Mouse (Mus musculus) retina, postnatal 7 days (tissue): Measurements from ENCODE around the gene Atp5c1.
A peak's percentile ranks its signal among the peaks of the same experiment; 100 is the strongest.

Experiments
- DNase-seq: peaks from one replicate; pipeline ENCODE4 v3.0.0-alpha.2; 2012; ENCODE audit warnings: low read depth, low spot score

The Atp5c1 gene

GRCm38 (mm10) chr2:10080310-10081010 is at the start of gene Atp5c1, which contains the start of gene Kin:
Gene Atp5c1 (minus strand): TSS chr2:10080510.
Gene Kin (plus strand): TSS chr2:10080593.
- peak; percentile 96 for DNase-seq

- no peak for DNase-seq
Measured at GRCm38 (mm10) chr2:10128571-10128970, 48.3 kb upstream of the Atp5c1 start.

GRCm38 (mm10) chr2:10127471-10127870 is 47.2 kb upstream of the Atp5c1 start:
- DNase-seq, result no peak

GRCm38 (mm10) chr2:10126122-10126521 is 45.8 kb upstream of the Atp5c1 start:
- DNase-seq, result no peak

- no peak for DNase-seq
Measured at GRCm38 (mm10) chr2:10121826-10122225, 41.5 kb upstream of the Atp5c1 start.

DNA sequence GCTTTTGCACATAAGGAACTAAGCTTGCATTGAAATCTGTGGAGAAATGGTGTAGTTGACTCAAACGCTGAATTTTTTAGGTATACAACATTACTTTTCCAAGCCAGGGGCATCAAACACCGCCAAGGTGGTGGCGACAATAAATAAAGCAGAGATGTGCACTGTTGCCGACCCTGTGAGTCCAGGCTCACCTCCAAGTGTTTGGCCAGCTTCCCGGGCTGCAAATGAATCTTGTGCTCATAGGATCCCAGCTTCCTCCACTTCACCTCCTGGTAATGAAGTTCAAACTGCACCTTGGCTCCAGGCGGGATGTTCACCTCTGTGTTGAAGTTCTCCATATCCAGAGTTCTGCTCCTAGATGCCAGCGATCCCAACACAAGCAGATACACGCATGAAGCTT is 39.0 kb upstream of the Atp5c1 start:
- no peak for DNase-seq

DNA sequence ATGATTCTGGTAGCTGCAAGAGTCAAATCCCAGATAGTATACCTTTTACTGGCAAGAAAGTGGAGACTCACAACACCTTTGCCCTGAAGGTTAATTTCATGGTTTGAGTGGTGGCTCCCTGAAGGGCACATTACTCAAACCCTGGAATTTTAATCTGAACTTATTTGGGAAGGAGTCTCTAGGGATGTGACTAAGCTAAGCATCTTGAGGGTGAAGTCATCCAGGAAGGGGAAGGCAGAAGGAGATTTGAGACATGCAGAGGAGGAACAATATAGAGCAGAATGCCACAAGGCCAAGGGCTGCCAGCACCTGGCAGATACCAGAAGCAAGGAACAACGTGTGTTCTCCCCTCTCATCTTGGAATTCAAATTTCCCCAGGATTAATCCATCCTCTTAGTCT is 38.4 kb upstream of the Atp5c1 start:
- no peak for DNase-seq

DNA sequence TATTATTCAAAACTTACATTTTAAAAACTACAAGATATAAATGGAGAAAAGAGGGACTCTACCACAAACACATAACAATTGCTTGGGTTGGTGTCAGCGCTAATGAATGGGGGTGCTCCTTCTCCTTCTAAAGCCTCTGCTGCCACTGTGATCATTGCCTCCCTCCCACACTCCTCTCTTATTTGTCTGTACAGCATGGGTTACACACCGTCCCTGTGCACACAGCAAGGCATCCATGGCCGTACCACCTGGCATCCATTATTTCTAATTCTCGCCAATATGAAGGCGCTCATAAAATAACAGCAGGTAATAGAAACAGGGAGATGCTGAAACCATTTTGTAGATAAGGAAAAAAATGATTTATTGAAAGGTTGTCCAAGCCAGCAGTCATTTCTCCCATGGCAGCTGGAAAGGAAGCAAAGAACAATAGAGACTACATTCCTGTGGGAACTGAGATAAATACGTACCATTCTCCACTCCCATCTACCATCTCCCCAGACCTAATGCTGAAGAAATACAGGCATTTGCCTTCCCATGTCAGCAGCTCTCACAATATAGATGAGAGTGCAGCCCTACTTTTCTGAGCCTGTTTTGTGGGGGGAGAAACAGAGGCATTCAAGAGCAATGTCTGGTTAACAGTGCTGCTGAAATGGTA is 28.4 kb upstream of the Atp5c1 start:
- DNase-seq, result no peak

DNA sequence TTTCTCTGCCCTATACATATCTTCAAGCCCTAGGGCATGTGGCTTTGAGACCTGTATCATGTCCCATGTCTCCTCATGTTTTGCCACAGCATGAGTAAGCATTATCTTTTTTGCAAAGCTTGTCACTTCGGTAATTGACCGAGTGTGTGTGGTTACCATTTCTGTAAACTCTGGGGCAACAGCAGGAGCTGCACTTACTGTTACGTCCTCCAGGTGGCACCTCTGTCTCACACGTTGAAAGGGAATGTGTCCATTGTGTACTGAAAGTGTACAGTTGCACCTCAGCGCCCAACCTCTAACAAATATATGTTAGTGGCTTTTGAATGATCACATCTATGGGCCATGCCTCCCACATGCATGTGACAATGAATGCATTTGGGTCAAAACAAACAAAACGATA is 20.9 kb upstream of the Atp5c1 start:
- DNase-seq, result peak; percentile 24

DNA sequence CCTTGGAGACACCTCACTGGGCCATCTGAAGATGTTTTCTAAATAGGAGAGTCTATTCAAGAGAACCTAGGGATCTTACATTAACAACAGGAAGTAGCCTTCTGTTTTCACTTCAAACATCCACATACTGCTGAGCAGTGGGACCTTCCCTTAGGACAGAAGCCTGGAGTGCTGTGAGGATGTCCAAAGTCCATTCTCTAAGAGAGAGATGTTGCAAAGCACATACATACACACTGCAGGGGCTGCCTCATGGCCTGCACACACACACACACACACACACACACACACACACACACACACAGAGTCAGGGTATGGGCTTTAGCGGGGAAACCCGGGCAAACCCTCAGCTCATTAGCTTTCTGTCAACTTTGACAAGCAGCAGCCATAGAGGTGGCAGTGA is 20.2 kb upstream of the Atp5c1 start:
- DNase-seq, result no peak

- DNase-seq, result peak; percentile 41
Measured at GRCm38 (mm10) chr2:10098598-10099215, 18.4 kb upstream of the Atp5c1 start.

DNA sequence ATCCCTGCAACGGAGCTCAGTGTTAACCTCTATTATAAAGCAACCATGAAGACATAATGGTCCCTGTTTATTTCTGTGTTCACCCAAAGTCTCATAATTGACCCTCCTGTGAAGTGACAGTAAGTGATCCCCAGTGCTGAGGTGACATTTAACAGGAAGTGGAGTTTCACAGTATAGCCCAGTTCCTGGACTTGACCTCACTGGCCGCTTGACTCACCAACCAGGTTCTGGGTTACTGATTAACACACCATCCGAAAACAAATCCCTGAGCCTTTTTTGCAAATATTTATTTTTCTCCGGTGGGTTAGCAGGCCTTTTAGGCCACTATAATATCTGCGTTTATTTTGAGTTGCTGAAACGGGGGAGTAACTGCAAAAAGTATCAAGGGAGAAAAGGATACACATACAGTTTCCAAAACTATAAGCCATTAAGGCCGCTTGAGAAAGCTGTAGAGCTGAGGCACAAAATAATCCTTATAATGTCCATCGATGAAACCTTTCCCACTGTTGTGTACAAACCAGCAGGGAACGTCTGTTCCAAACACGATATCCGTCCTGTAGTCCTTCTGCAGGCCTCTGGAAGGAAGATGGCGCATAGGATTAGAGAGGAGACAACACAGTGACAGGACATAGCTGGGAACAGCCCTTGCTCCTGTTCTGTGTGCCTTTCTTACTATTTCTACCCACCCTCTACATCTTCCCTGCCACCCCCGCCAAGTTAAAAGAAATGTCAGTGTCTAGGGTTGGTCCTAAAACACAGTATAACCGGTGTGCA is 14.2 kb upstream of the Atp5c1 start:
- no peak for DNase-seq

GRCm38 (mm10) chr2:10087256-10087850 is 7.0 kb upstream of the Atp5c1 start:
- no peak for DNase-seq

- no peak for DNase-seq
Measured at GRCm38 (mm10) chr2:10082737-10083136, 2.4 kb upstream of the Atp5c1 start.

- no peak for DNase-seq
Measured at GRCm38 (mm10) chr2:10081453-10082080, 1.3 kb upstream of the Atp5c1 start.

- no peak for DNase-seq
Measured at GRCm38 (mm10) chr2:10079745-10080309, 483 bp downstream of the Atp5c1 start.

DNA sequence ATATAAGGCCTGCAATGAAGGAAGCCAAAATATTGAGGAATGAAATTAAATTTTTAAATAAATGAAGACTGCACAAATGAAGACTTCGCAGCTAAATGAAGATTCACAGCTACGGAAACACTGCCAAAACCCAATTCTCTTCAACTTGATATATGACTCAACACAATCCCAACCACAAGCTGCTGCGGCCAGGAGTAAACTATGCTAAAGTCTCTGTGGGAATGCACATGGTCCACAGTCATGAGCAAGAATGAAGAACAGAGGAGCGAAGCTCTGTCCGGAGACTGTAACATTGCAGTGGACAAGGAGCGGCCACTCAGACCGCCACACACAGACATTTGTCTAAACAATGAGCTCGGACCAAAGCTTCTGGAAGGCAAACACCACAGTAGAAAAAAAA is 3.6 kb downstream of the Atp5c1 start:
- DNase-seq, result no peak

DNA sequence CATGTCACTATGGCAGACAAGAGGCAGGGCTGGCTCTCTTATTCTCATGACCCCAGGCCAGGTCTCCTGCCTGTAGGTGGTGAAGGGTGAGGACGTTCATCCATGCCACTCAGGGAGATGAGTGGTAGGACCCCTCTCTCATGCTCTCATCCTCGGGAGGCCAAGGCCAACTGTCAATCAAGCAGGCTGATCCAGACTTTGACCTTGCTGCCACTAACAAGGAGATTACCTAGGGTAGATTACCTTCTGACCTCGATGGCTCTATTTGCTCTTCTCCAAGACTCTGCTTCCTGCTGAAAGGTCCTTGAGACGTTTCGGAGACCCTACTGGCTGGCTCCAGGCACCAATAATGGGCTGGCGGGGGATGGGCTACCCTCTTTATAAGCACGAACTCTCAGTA is 5.8 kb downstream of the Atp5c1 start:
- DNase-seq, result no peak

DNA sequence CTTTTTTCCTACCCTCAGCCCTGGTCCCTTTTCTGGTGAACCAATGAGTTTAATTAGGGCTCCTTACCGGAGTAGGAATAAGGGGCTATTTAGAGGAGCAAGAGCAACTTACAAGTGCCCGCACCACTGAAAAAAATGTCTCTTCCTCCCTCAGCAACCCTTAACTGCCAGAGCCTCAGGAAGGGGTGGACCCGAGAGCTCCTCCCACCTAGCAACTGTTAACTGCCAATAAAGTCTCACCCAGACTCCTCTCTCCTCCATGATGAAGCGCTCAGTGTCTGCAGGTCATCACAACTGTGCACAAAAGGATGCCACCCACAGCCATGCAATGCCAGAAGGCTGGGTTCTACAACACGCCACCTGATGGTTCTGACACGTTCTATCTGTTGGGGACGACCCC is 8.6 kb downstream of the Atp5c1 start:
- no peak for DNase-seq

DNA sequence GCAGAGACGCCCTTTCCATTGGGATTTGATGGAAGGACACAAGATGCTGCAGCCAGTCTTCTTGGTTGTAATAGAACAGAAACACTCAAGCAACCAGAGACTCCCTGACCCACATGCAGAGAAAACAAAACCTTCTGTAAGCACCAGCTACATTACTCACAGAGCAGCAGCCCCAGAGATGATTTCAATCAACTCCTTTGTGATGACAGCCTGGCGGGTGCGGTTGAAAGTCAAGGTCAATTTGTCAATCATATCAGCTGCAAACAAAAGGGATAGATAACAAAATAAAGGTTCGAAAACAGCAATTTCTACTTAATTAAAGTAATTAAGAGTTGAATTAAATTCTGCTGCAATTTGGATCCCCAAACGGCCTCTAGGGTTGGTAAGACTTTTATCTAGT is 21.5 kb downstream of the Atp5c1 start:
- DNase-seq, result no peak

- DNase-seq, result no peak
Measured at GRCm38 (mm10) chr2:10051996-10052395, 28.3 kb downstream of the Atp5c1 start.
